Mouse (Mus musculus): ENCODE results near the gene Ccdc3. TPM values are rescaled to one million over a fixed set of nuclear protein-coding genes. Genes with fewer than 3 reads are reported as not detected.
A peak's percentile ranks its signal among the peaks of the same experiment; 100 is the strongest.

Gene Ccdc3
- polyA plus RNA-seq, 1 experiment from 2014 or later: 11.0 TPM

- peaks cover 29% of the 10 kb centered on the region for H3K27me3 ChIP-seq (replicated peaks; ENCODE audit: control insufficient read depth, insufficient read depth, low read length)
- ATAC-seq (replicated peaks; ENCODE audit: low FRiP score, low TSS enrichment, low read depth) (no peak), DNase-seq (ENCODE audit: low spot score) (no peak)
- H3K4me3 ChIP-seq (ENCODE audit: low read depth, low read length): no peak overlapping the region
- 60% methylated on average over 4 of the region's 4 CpGs for WGBS
- H3K4me1 ChIP-seq (replicated peaks; ENCODE audit: control insufficient read depth, insufficient read depth, low read length): no peaks in the 10 kb centered on the region
- H3K27ac ChIP-seq (ENCODE audit: low read depth): no peak overlapping the region
- H3K36me3 ChIP-seq (ENCODE audit: control insufficient read depth, insufficient read depth, low read length): no peaks in the 10 kb centered on the region
- no peak overlapping the region for H3K4me2 ChIP-seq (ENCODE audit: low read length)
- H3K9me3 ChIP-seq (ENCODE audit: control insufficient read depth, low read length): no peaks in the 10 kb centered on the region
- no peak overlapping the region for H3K9ac ChIP-seq (ENCODE audit: low read length)
Measured at GRCm38 (mm10) chr2:5139961-5140360, 2.4 kb downstream of the Ccdc3 start.

DNA sequence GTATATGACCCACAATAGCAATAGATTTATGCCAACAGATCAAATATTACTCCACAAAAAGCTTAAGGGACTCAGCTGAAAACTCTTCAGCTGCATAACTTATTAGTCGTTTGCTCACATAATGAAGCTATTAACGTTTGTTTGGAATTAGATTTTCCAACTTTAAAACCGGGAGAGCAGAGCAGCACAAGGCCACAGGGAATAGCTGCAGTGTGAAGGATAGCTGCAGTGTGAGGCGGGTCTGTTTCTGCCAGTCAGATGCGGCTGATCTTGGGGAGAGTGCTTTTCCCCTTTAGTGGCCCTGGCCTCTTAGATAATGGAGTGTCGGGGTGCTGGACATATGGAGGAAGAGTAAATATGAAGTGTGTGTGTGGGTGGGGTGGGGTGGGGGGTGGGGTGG lies 6.9 kb downstream of the Ccdc3 start:
- H3K4me1 ChIP-seq (replicated peaks; ENCODE audit: control insufficient read depth, insufficient read depth, low read length): no peaks in the 10 kb centered on the region
- no peak overlapping the region for H3K27ac ChIP-seq (ENCODE audit: low read depth)
- no peak for DNase-seq (ENCODE audit: low spot score)
- H3K27me3 ChIP-seq (replicated peaks; ENCODE audit: control insufficient read depth, insufficient read depth, low read length): peaks cover 3% of the 10 kb centered on the region; the same call in 1 of the 2 replicates
- ATAC-seq (replicated peaks; ENCODE audit: low FRiP score, low TSS enrichment, low read depth): no peak
- H3K36me3 ChIP-seq (ENCODE audit: control insufficient read depth, insufficient read depth, low read length): no peaks in the 10 kb centered on the region
- WGBS: 49% methylated on average over 6 of the region's 6 CpGs
- H3K9ac ChIP-seq (ENCODE audit: low read length): no peak overlapping the region
- no peak overlapping the region for H3K4me2 ChIP-seq (ENCODE audit: low read length)
- no peaks in the 10 kb centered on the region for H3K9me3 ChIP-seq (ENCODE audit: control insufficient read depth, low read length)
- no peak overlapping the region for H3K4me3 ChIP-seq (ENCODE audit: low read depth, low read length)

GRCm38 (mm10) chr2:5147907-5148306 lies 10.3 kb downstream of the Ccdc3 start:
- Histone ChIP-seq H3K27ac (ENCODE audit: low read depth) (no peak overlapping the region), H3K4me2 (ENCODE audit: low read length) (no peak overlapping the region), H3K4me1 (replicated peaks; ENCODE audit: control insufficient read depth, insufficient read depth, low read length) (no peaks in the 10 kb centered on the region), H3K36me3 (ENCODE audit: control insufficient read depth, insufficient read depth, low read length) (no peaks in the 10 kb centered on the region), H3K9ac (ENCODE audit: low read length) (no peak overlapping the region), H3K27me3 (replicated peaks; ENCODE audit: control insufficient read depth, insufficient read depth, low read length) (no peaks in the 10 kb centered on the region), H3K9me3 (ENCODE audit: control insufficient read depth, low read length) (no peaks in the 10 kb centered on the region), H3K4me3 (ENCODE audit: low read depth, low read length) (no peak overlapping the region)
- no peak for DNase-seq (ENCODE audit: low spot score)
- no peak for ATAC-seq (replicated peaks; ENCODE audit: low FRiP score, low TSS enrichment, low read depth)
- 35% methylated on average over 2 of the region's 2 CpGs for WGBS

GRCm38 (mm10) chr2:5154711-5155110 lies 17.1 kb downstream of the Ccdc3 start:
- Histone ChIP-seq H3K9me3 (ENCODE audit: control insufficient read depth, low read length) (no peaks in the 10 kb centered on the region), H3K4me2 (ENCODE audit: low read length) (no peak overlapping the region), H3K9ac (ENCODE audit: low read length) (no peak overlapping the region), H3K4me3 (ENCODE audit: low read depth, low read length) (no peak overlapping the region), H3K27ac (ENCODE audit: low read depth) (no peak overlapping the region), H3K36me3 (ENCODE audit: control insufficient read depth, insufficient read depth, low read length) (no peaks in the 10 kb centered on the region), H3K27me3 (replicated peaks; ENCODE audit: control insufficient read depth, insufficient read depth, low read length) (no peaks in the 10 kb centered on the region), H3K4me1 (replicated peaks; ENCODE audit: control insufficient read depth, insufficient read depth, low read length) (0 out of 2 replicates have a peak, but pooled peaks cover 4% of the 10 kb centered on the region)
- ATAC-seq (replicated peaks; ENCODE audit: low FRiP score, low TSS enrichment, low read depth) (no peak), DNase-seq (ENCODE audit: low spot score) (no peak)
- WGBS: 90% methylated on average over 5 of the region's 5 CpGs

GRCm38 (mm10) chr2:5160236-5160848 lies 22.8 kb downstream of the Ccdc3 start:
- no peak overlapping the region for H3K27ac ChIP-seq (ENCODE audit: low read depth)
- no peaks in the 10 kb centered on the region for H3K9me3 ChIP-seq (ENCODE audit: control insufficient read depth, low read length)
- DNase-seq (ENCODE audit: low spot score) (no peak), ATAC-seq (replicated peaks; ENCODE audit: low FRiP score, low TSS enrichment, low read depth) (0 out of 2 replicates have a peak, but pooled peaks have one; percentile 32)
- H3K9ac ChIP-seq (ENCODE audit: low read length): no peak overlapping the region
- H3K27me3 ChIP-seq (replicated peaks; ENCODE audit: control insufficient read depth, insufficient read depth, low read length): 0 out of 2 replicates have a peak, but pooled peaks cover 3% of the 10 kb centered on the region
- H3K36me3 ChIP-seq (ENCODE audit: control insufficient read depth, insufficient read depth, low read length): no peaks in the 10 kb centered on the region
- no peak overlapping the region for H3K4me2 ChIP-seq (ENCODE audit: low read length)
- 59% methylated on average over 11 of the region's 11 CpGs for whole genome bisulfite sequencing
- no peak overlapping the region for H3K4me3 ChIP-seq (ENCODE audit: low read depth, low read length)
- H3K4me1 ChIP-seq (replicated peaks; ENCODE audit: control insufficient read depth, insufficient read depth, low read length): 0 out of 2 replicates have a peak, but pooled peaks cover 4% of the 10 kb centered on the region

DNA sequence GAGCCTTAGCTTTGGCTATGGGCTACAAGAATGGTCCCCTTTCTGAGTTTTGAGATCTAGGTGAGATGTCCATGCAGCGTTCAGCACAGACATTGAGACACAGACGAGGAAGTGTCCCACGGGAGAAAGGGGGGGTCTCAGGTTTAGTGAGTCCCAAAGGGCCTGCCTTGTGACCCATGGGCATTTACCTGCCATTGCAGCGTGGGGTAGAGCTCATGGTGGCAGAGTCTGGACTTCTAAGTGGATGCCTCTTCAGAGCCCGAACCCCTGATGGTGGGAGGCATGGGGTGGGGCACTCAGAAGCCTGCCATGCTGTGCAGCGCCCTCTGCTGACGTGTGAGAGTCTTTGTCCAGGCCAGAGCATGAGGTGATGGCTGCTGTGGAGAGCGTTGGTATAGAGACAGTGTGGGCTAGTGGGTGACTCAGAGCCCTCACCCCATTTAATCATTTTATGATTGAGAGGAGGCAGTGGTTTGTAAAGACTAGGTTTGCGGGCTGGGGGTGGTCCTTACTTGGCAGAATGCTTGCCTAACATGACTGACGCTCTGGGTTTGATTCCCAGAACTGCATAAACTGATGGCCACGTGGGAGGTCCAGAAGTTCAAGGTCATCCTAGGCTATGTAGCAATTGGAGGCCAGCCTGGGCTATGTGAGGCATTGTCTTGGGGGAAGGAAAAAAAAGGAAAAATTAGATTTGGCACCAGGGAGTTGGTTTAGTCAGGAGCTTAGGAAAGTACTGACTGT lies 23.6 kb downstream of the Ccdc3 start:
- no peak for ATAC-seq (replicated peaks; ENCODE audit: low FRiP score, low TSS enrichment, low read depth)
- no peak for DNase-seq (ENCODE audit: low spot score)
- Histone ChIP-seq H3K9ac (ENCODE audit: low read length) (no peak overlapping the region), H3K36me3 (ENCODE audit: control insufficient read depth, insufficient read depth, low read length) (no peaks in the 10 kb centered on the region), H3K4me1 (replicated peaks; ENCODE audit: control insufficient read depth, insufficient read depth, low read length) (0 out of 2 replicates have a peak, but pooled peaks cover 4% of the 10 kb centered on the region), H3K4me3 (ENCODE audit: low read depth, low read length) (no peak overlapping the region), H3K27me3 (replicated peaks; ENCODE audit: control insufficient read depth, insufficient read depth, low read length) (0 out of 2 replicates have a peak, but pooled peaks cover 3% of the 10 kb centered on the region), H3K4me2 (ENCODE audit: low read length) (no peak overlapping the region), H3K27ac (ENCODE audit: low read depth) (no peak overlapping the region), H3K9me3 (ENCODE audit: control insufficient read depth, low read length) (no peaks in the 10 kb centered on the region)
- WGBS: 73% methylated on average over 11 of the region's 11 CpGs

GRCm38 (mm10) chr2:5161908-5162674 lies 24.5 kb downstream of the Ccdc3 start:
- DNase-seq (ENCODE audit: low spot score) (no peak), ATAC-seq (replicated peaks; ENCODE audit: low FRiP score, low TSS enrichment, low read depth) (no peak)
- H3K9ac ChIP-seq (ENCODE audit: low read length): no peak overlapping the region
- no peaks in the 10 kb centered on the region for H3K36me3 ChIP-seq (ENCODE audit: control insufficient read depth, insufficient read depth, low read length)
- no peaks in the 10 kb centered on the region for H3K9me3 ChIP-seq (ENCODE audit: control insufficient read depth, low read length)
- no peak overlapping the region for H3K27ac ChIP-seq (ENCODE audit: low read depth)
- 84% methylated on average over 3 of the region's 3 CpGs for WGBS
- no peak overlapping the region for H3K4me3 ChIP-seq (ENCODE audit: low read depth, low read length)
- H3K27me3 ChIP-seq (replicated peaks; ENCODE audit: control insufficient read depth, insufficient read depth, low read length): 0 out of 2 replicates have a peak, but pooled peaks cover 3% of the 10 kb centered on the region
- 0 out of 2 replicates have a peak, but pooled peaks cover 4% of the 10 kb centered on the region for H3K4me1 ChIP-seq (replicated peaks; ENCODE audit: control insufficient read depth, insufficient read depth, low read length)
- H3K4me2 ChIP-seq (ENCODE audit: low read length): no peak overlapping the region

- H3K9ac ChIP-seq (ENCODE audit: low read length): no peak overlapping the region
- H3K27ac ChIP-seq (ENCODE audit: low read depth): no peak overlapping the region
- H3K9me3 ChIP-seq (ENCODE audit: control insufficient read depth, low read length): no peaks in the 10 kb centered on the region
- no peak for ATAC-seq (replicated peaks; ENCODE audit: low FRiP score, low TSS enrichment, low read depth)
- no peak overlapping the region for H3K4me2 ChIP-seq (ENCODE audit: low read length)
- no peaks in the 10 kb centered on the region for H3K36me3 ChIP-seq (ENCODE audit: control insufficient read depth, insufficient read depth, low read length)
- 0 out of 2 replicates have a peak, but pooled peaks cover 3% of the 10 kb centered on the region for H3K27me3 ChIP-seq (replicated peaks; ENCODE audit: control insufficient read depth, insufficient read depth, low read length)
- WGBS: 51% methylated on average over 5 of the region's 5 CpGs
- H3K4me1 ChIP-seq (replicated peaks; ENCODE audit: control insufficient read depth, insufficient read depth, low read length): no peaks in the 10 kb centered on the region
- DNase-seq (ENCODE audit: low spot score): no peak
- H3K4me3 ChIP-seq (ENCODE audit: low read depth, low read length): no peak overlapping the region
Measured at GRCm38 (mm10) chr2:5162756-5163155, 25.2 kb downstream of the Ccdc3 start.

Measured in intestine, embryonic 14.5 days (tissue).